Mouse (Mus musculus) lung, adult 18-20 months (tissue): ENCODE results near the gene Pgap2.

ENCODE experiments used
- DNase-seq, 2 experiments: peaks; one replicate each; pipeline ENCODE4 v3.0.0; 2022; ENCODE audit warnings: mixed read lengths in 2 of 2

The Pgap2 gene

DNA sequence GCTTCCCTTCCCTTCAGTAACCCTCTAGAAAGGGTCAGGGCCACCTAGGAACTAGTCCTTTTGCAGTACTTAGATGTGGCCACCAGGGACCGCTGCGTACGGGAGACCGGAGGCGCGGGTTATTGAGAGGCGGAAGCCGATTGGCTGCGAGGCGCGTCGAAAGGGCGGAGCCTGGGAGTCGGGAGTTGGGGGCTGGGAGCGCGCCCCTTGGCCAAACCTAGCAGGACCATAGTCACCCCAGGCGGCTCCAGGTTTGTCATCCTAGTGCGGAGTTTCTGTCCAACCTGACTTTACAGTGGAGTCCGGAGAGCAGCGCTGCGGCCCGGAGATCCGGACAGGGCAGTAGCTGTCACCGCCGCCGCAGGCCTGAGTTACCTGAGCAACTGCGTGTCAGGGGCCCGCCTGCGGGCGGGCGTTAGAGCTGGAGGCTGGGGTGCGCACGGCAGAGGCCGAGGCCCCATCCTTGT lies 57.1 kb downstream of the Pgap2 start:
- peak; percentile 94 to 96 for DNase-seq

DNA sequence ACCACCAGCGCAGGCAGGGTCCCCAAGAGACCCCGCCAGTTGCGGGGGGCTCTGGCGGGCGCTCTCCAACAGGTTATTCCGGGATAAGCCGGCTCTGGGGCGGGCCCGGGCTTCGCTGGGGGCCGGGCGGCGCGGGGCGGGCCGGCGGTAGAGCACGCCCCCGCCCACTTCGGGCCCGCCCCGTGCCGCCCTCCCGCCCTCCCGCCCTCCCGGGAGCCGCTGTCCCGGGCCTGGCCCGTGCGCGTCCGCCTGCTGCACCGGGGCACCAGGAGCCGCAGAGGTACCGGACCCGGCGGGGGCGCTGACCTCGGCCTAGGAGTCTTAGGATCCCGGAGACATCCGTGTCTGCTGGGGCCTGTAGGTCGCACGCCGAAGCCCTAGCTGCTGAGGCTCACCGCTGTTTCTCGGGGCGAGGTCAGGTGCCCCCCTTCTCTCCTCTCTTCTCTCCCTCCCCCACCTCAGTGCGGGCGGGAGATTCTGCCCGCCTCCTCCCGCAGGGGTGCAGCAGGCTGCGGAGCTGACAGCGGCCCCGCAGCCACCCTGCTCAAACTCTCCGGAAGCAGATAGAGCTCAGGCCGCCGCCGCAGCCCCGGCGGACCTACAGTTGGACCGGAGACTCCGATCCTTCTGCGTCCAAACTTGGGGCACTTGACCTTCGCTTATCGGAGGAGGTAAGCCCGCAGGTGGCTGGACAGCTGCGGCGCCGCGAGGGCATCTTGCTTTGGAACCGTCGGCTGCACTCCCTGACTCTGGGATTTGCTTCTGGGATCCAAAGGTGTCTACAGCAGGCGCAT lies 57.8 kb downstream of the Pgap2 start, which contains the start of gene Stim1:
Gene Stim1, plus strand, starts transcription at position 206 of the 794 bp plus-strand sequence.
- peak in 1 of 2 experiments; percentile 66 for DNase-seq

DNA sequence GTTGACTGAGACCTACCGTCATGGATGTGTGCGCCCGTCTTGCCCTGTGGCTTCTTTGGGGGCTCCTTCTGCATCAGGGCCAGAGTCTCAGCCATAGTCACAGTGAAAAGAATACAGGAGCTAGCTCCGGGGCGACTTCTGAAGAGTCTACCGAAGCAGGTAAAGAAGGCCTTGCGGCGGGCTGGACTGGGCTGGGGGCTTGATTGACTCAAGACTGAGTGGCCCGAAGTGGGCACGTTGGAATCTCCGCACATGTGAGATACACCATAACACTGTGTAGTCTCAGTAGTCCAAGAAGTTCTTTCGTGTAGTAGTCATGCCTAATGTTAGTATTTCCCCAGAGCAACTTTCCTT lies 58.4 kb downstream of the Pgap2 start:
- no peak for DNase-seq

DNA sequence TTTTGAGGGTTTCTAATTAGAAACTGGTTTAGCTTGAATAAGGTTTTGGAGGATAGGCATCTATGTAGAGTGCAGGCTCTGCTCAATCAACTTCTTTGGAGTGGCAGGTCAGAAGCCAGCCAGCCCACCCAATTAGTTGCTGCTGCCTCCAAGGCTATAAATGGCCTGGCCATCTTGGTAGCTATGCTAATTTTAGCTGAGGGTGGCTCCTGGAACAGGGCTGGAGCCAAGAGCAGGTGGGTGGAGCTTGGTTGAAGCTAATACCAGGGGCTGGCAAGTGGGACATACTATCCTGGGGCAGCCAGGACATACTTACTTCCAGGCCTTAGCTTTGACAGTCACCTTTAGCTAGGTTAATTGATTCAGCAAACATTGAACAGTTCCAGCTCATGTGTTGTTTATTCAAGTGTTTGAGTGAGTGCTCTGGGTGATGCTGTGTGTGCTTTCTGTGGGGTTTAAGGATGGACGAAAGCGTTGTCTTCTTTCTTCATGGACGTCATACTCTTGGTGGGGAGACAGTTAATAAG lies 62.5 kb downstream of the Pgap2 start:
- peak; percentile 18 to 30 for DNase-seq

DNA sequence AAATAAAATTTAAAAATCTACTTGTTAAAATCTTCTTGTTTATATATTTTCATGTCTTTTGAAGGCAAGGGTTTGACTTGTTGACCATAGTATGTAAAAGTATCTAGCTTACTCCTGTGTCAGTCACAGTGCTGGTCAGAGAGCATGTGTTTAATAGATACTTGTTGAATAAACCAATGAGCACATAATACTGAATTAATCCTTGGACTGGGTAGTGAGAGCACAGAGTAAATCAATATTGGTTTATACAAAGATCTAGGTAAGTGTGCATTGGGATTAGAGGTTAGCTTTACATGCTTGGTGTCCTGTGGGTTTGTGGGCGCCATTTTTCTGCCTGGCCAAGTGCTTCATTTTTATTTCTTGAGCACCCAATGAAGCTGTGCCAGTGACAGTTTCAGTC lies 71.4 kb downstream of the Pgap2 start:
- no peak for DNase-seq

DNA sequence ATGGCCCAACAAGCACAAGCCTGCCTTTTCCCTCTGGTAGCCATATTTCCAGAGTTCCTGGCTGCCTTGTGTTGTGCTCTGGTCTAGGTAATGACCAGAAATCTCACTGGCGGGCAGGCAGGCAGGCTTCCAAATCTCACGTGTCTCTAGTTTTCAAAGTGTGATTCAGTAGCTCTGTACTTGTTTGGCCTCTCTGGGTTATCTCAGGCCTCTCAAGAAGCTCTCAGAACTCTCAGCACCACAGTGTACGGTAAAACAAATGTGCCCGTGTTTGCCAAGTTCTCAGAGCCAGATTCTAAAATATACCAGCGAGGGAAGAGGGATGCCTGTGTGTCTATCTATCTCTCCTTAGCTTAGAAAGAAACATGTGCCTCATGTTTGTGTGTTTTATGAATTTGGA lies 72.3 kb downstream of the Pgap2 start:
- peak; percentile 47 to 70 for DNase-seq
